Mouse (Mus musculus): ENCODE measurements at regions not wholly inside any gene's neighbourhood (a gene's known extent, or its start where the extent isn't known, plus 50 kb on each side); places are given as distances from the start of the nearest gene placed in this dataset.

DNA sequence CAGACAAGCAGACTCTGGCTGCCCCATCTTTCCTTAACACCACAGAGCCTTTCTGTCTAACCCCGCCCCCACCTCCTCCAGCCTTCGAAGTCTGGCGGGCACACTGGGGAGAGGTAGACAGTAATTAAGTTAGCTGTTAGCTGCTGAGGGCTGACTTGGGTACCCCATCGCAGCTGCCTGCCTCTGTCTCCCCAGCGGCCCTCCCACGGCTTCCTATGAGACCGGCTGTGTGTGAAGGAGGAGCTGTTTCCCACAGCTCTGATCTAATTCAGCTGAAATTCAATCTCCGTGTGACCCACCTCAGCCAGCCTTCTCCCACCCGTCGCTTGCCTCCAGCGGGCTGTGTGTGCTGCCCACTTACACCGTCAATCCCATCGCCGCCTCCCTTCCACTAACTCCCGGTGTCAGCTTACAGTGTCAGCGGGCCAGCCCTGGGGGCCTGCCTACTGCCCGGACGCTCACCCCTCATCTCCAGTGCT lies 892.5 kb downstream of the Zfp704 start:
- Histone ChIP-seq H3K36me3 (ENCODE audit: control insufficient read depth, insufficient read depth, low read length) (no peaks in the 10 kb centered on the region), H3K27ac (replicated peaks; ENCODE audit: low read depth, low read length) (peak overlapping the region; percentile 60; the same call in 1 of the 2 replicates), H3K4me3 (replicated peaks; ENCODE audit: low read depth, low read length) (peak overlapping the region; percentile 32), H3K9ac (replicated peaks; ENCODE audit: low read length) (peak overlapping the region; percentile 54), H3K4me2 (ENCODE audit: low read length) (peak overlapping the region; percentile 59), H3K4me1 (ENCODE audit: control insufficient read depth, insufficient read depth, low read length) (peaks cover 21% of the 10 kb centered on the region), H3K27me3 (ENCODE audit: control insufficient read depth, insufficient read depth, low read length) (no peaks in the 10 kb centered on the region), H3K9me3 (ENCODE audit: control insufficient read depth, low read length) (no peaks in the 10 kb centered on the region)
- ATAC-seq (ENCODE audit: low FRiP score, low TSS enrichment) = peak; percentile 75
- DNase-seq = peak; percentile 71
- WGBS = 0% methylated on average over 18 of the region's 18 CpGs
